ENCODE assay signal across 8 mouse cellular contexts in genomic region chr13:62015424-62016167, GRCm38 (mm10).
DNase-seq lines count a peak whose midpoint lies in the region.

No protein-coding gene starts in this region.

- DNase-seq in adrenal gland, adult (ENCODE audit: inconsistent age in 2 of 2, low spot score in 1 of 2), result peak; percentile 42 to 79
- DNase-seq in embryo, embryonic 10.5 days (ENCODE audit: low spot score), result peak; percentile 78
- DNase-seq in gastrocnemius, postnatal 10 days, result peak; percentile 5
- DNase-seq in hindlimb bud, embryonic 11.5 days (ENCODE audit: extremely low spot score, low read depth, low spot score), result peak; percentile 16
- peak; percentile 8 for DNase-seq in left cerebral cortex, adult 11 months (ENCODE audit: low spot score)
- peak; percentile 42 for DNase-seq in lung, postnatal 14 days
- peak; percentile 17 for DNase-seq in ovary, postnatal 36 days (ENCODE audit: low spot score)
- peak; percentile 24 for DNase-seq in thymus, postnatal 4 days

Comparison
In these comparisons a context has a peak if more than half of its experiments do, and no peak if none do; other contexts are left out.
1. Peak in every context shown above with its lines: DNase-seq.
2. DNase-seq: peak in every context shown above with its lines; median percentile 78 in embryo, embryonic 10.5 days; 60 in adrenal gland, adult; 42 in lung, postnatal 14 days; 24 in thymus, postnatal 4 days; 17 in ovary, postnatal 36 days; 16 in hindlimb bud, embryonic 11.5 days; 8 in left cerebral cortex, adult 11 months; 5 in gastrocnemius, postnatal 10 days.